Mouse (Mus musculus) CH12.LX (cell line): Measurements from ENCODE around the gene Adamts7. TPM values are rescaled to one million over a fixed set of nuclear protein-coding genes. Genes with fewer than 3 reads are reported as not detected.

Experiments used
- DNase-seq: peaks from one replicate; pipeline ENCODE4 v3.0.0-alpha.2; 2013; ENCODE audit errors: extremely low read depth
- H3K27ac ChIP-seq: 2 replicates; pipeline ENCODE4 v1.5.1; 2012; ENCODE audit warnings: low read depth, mild to moderate bottlenecking, control low read depth, moderate library complexity; ENCODE audit not compliant: insufficient read depth
- H3K27me3 ChIP-seq: replicated peaks from 2 replicates; pipeline ENCODE3; 2012; ENCODE audit warnings: inconsistent platforms
- H3K36me3 ChIP-seq, 2 experiments: replicated peaks in 1 of 2; 2 replicates each; pipeline versions ENCODE3 to v1.6.1; 2012; ENCODE audit warnings: inconsistent platforms in 1 of 2, low read length in 1 of 2, mild to moderate bottlenecking in 1 of 2, mixed read lengths in 1 of 2, moderate library complexity in 1 of 2; ENCODE audit not compliant: control insufficient read depth in 1 of 2, insufficient read depth in 1 of 2
- H3K4me1 ChIP-seq, 2 experiments: 2 replicates each; pipeline ENCODE4 v1.6.1; 2012; ENCODE audit warnings: inconsistent platforms in 1 of 2, moderate library complexity in 1 of 2; ENCODE audit not compliant: insufficient read depth in 2 of 2, control insufficient read depth in 1 of 2
- H3K4me2 ChIP-seq: 2 replicates; pipeline ENCODE4 v1.6.1; 2012; ENCODE audit warnings: low read depth, mild to moderate bottlenecking, control low read depth; ENCODE audit not compliant: poor library complexity, insufficient read depth, severe bottlenecking
- H3K4me3 ChIP-seq, 3 experiments: fragments of 150-350 bp in 1 of 3; sonication (generic) in 1 of 3; replicated peaks in 1 of 3; 2 replicates each; pipeline versions ENCODE3 to v1.5.1; 2011 to 2012; ENCODE audit warnings: low read depth in 2 of 3, low read length in 2 of 3, mild to moderate bottlenecking in 2 of 3, moderate library complexity in 2 of 3, control low read depth in 1 of 3, improper control_type of control experiment in 1 of 3, inconsistent platforms in 1 of 3, mixed read lengths in 1 of 3; ENCODE audit not compliant: poor library complexity in 1 of 3
- H3K79me2 ChIP-seq: replicated peaks from 2 replicates; pipeline ENCODE4 v1.6.1; 2012; ENCODE audit warnings: mild to moderate bottlenecking, moderate library complexity; ENCODE audit not compliant: control insufficient read depth, poor library complexity, insufficient read depth, severe bottlenecking; ENCODE audit errors: extremely low read depth
- H3K9ac ChIP-seq: 2 replicates; pipeline ENCODE4 v1.6.1; 2012; ENCODE audit warnings: low read depth, mild to moderate bottlenecking, control low read depth, moderate library complexity; ENCODE audit not compliant: insufficient read depth
- H3K9me3 ChIP-seq: replicated peaks from 2 replicates; pipeline ENCODE3; 2012; ENCODE audit warnings: low read length, inconsistent platforms, mixed read lengths
- BHLHE40 ChIP-seq: IDR thresholded peaks from 2 replicates; pipeline ENCODE4 v1.6.1; 2011; ENCODE audit warnings: mild to moderate bottlenecking, low read depth, low read length, improper control_type of control experiment
- CHD1 ChIP-seq: IDR thresholded peaks from 2 replicates; pipeline ENCODE4 v1.6.1; 2012; ENCODE audit warnings: low read depth, low read length, improper control_type of control experiment, inconsistent platforms
- CHD2 ChIP-seq: IDR thresholded peaks from 2 replicates; pipeline ENCODE4 v1.6.1; 2011; ENCODE audit warnings: low read length, improper control_type of control experiment
- CTCF ChIP-seq, 2 experiments: IDR thresholded peaks in 1 of 2; conservative IDR thresholded peaks in 1 of 2; 2 replicates each; pipeline ENCODE4 v1.5.1; 2011 to 2012; ENCODE audit warnings: low read depth in 2 of 2, low read length in 2 of 2, improper control_type of control experiment in 1 of 2, inconsistent platforms in 1 of 2, mild to moderate bottlenecking in 1 of 2, moderate library complexity in 1 of 2
- E2F4 ChIP-seq: IDR thresholded peaks from 2 replicates; pipeline ENCODE4 v1.6.1; 2011; ENCODE audit warnings: low read depth, low read length, improper control_type of control experiment; ENCODE audit not compliant: insufficient replicate concordance
- ELF1 ChIP-seq: IDR thresholded peaks from 2 replicates; pipeline ENCODE4 v1.6.1; 2014; ENCODE audit warnings: low read depth, mild to moderate bottlenecking, inconsistent platforms, low read length, improper control_type of control experiment
- EP300 ChIP-seq: IDR thresholded peaks from 2 replicates; pipeline ENCODE4 v1.6.1; 2011; ENCODE audit warnings: low read length, improper control_type of control experiment
- ETS1 ChIP-seq: conservative IDR thresholded peaks from 2 replicates; pipeline ENCODE4 v1.6.1; 2012; ENCODE audit warnings: low read depth, mild to moderate bottlenecking, inconsistent platforms, low read length, improper control_type of control experiment, moderate library complexity
- GABPA ChIP-seq: IDR thresholded peaks from 2 replicates; pipeline ENCODE4 v1.6.1; 2012; ENCODE audit warnings: low read depth, low read length, improper control_type of control experiment, inconsistent platforms; ENCODE audit not compliant: insufficient replicate concordance
- IRF4 ChIP-seq: IDR thresholded peaks from 2 replicates; pipeline ENCODE4 v1.6.1; 2014; ENCODE audit warnings: low read depth, mild to moderate bottlenecking, inconsistent platforms, low read length, improper control_type of control experiment
- JUN ChIP-seq: IDR thresholded peaks from 2 replicates; pipeline ENCODE4 v1.6.1; 2011; ENCODE audit warnings: low read depth, mild to moderate bottlenecking, low read length, improper control_type of control experiment, moderate library complexity; ENCODE audit not compliant: insufficient read depth
- JUND ChIP-seq: conservative IDR thresholded peaks from 2 replicates; pipeline ENCODE4 v1.6.1; 2011; ENCODE audit warnings: low read depth, low read length, improper control_type of control experiment
- KAT2A ChIP-seq: IDR thresholded peaks from 2 replicates; pipeline ENCODE4 v1.6.1; 2012; ENCODE audit warnings: low read length, improper control_type of control experiment, inconsistent platforms; ENCODE audit not compliant: insufficient replicate concordance
- MAFK ChIP-seq: IDR thresholded peaks from 2 replicates; pipeline ENCODE4 v1.6.1; 2011; ENCODE audit warnings: low read length, improper control_type of control experiment; ENCODE audit not compliant: insufficient replicate concordance
- MAX ChIP-seq: IDR thresholded peaks from 2 replicates; pipeline ENCODE4 v1.6.1; 2011; ENCODE audit warnings: low read length, improper control_type of control experiment
- MAZ ChIP-seq: IDR thresholded peaks from 2 replicates; pipeline ENCODE4 v1.6.1; 2012; ENCODE audit warnings: low read depth, mild to moderate bottlenecking, inconsistent platforms, low read length, improper control_type of control experiment, moderate library complexity
- MEF2A ChIP-seq: IDR thresholded peaks from 2 replicates; pipeline ENCODE4 v1.6.1; 2014; ENCODE audit warnings: low read depth, mild to moderate bottlenecking, inconsistent platforms, low read length, improper control_type of control experiment, borderline replicate concordance
- MXI1 ChIP-seq: IDR thresholded peaks from 2 replicates; pipeline ENCODE4 v1.6.1; 2011; ENCODE audit warnings: mild to moderate bottlenecking, low read depth, low read length, improper control_type of control experiment
- MYC ChIP-seq: IDR thresholded peaks from 2 replicates; pipeline ENCODE4 v1.6.1; 2011; ENCODE audit warnings: low read depth, mild to moderate bottlenecking, improper control_type of control experiment, low read length
- NELFE ChIP-seq: IDR thresholded peaks from 2 replicates; pipeline ENCODE4 v1.6.1; 2011; ENCODE audit warnings: low read depth, low read length, improper control_type of control experiment
- NRF1 ChIP-seq: IDR thresholded peaks from 2 replicates; pipeline ENCODE4 v1.6.1; 2014; ENCODE audit warnings: low read depth, mild to moderate bottlenecking, inconsistent platforms, low read length, improper control_type of control experiment, moderate library complexity
- POLR2A ChIP-seq: IDR thresholded peaks from 2 replicates; pipeline ENCODE4 v1.6.1; 2011; ENCODE audit warnings: low read depth, mild to moderate bottlenecking, improper control_type of control experiment, low read length
- POLR2AphosphoS2 ChIP-seq: IDR thresholded peaks from 2 replicates; pipeline ENCODE4 v1.6.1; 2011; ENCODE audit warnings: low read depth, low read length, improper control_type of control experiment
- RAD21 ChIP-seq: IDR thresholded peaks from 2 replicates; pipeline ENCODE4 v1.6.1; 2011; ENCODE audit warnings: low read depth, mild to moderate bottlenecking, low read length, improper control_type of control experiment, moderate library complexity
- RCOR1 ChIP-seq: conservative IDR thresholded peaks from 2 replicates; pipeline ENCODE4 v1.6.1; 2012; ENCODE audit warnings: low read depth, mild to moderate bottlenecking, inconsistent platforms, low read length, improper control_type of control experiment
- SIN3A ChIP-seq: IDR thresholded peaks from 2 replicates; pipeline ENCODE4 v1.6.1; 2012; ENCODE audit warnings: low read length, improper control_type of control experiment, inconsistent platforms
- SMC3 ChIP-seq: IDR thresholded peaks from 2 replicates; pipeline ENCODE4 v1.6.1; 2011; ENCODE audit warnings: low read depth, low read length, improper control_type of control experiment
- TBP ChIP-seq: conservative IDR thresholded peaks from 2 replicates; pipeline ENCODE4 v1.6.1; 2011; ENCODE audit warnings: low read depth, low read length, improper control_type of control experiment
- UBTF ChIP-seq: IDR thresholded peaks from 2 replicates; pipeline ENCODE4 v1.6.1; 2012; ENCODE audit warnings: low read depth, mild to moderate bottlenecking, inconsistent platforms, low read length, improper control_type of control experiment, moderate library complexity
- USF2 ChIP-seq: conservative IDR thresholded peaks from 2 replicates; pipeline ENCODE4 v1.6.1; 2011; ENCODE audit warnings: low read depth, low read length, improper control_type of control experiment
- ZC3H11A ChIP-seq: IDR thresholded peaks from 2 replicates; pipeline ENCODE4 v1.6.1; 2012; ENCODE audit warnings: low read depth, mild to moderate bottlenecking, inconsistent platforms, low read length, improper control_type of control experiment
- ZKSCAN1 ChIP-seq: IDR thresholded peaks from 2 replicates; pipeline ENCODE4 v1.6.1; 2012; ENCODE audit warnings: low read depth, inconsistent platforms, low read length, improper control_type of control experiment, borderline replicate concordance
- ZNF384 ChIP-seq: IDR thresholded peaks from 2 replicates; pipeline ENCODE4 v1.6.1; 2012; ENCODE audit warnings: low read depth, low read length, improper control_type of control experiment, inconsistent platforms
- dilution Hi-C: fragments of 300-500 bp; cut with MboI; formaldehyde crosslinking; loops from 2 replicates; pipeline ENCODE4 v1.14.3; 2020; ENCODE audit warnings: low sequenced_read_pairs; ENCODE audit not compliant: extremely low pct_unique_long_range_greater_than_20kb, extremely low pct_ligation_motif_present
- in situ Hi-C: fragments of 300-500 bp; cut with MboI; formaldehyde crosslinking; loops from 3 replicates; pipeline ENCODE4 v1.14.3; 2019; ENCODE audit warnings: low sequenced_read_pairs, low pct_ligation_motif_present, low pct_unique_long_range_greater_than_20kb, mixed read lengths
- polyA plus RNA-seq: library from polyadenylated mRNA; unstranded; fragments of >175 nt; gene quantifications from 2 replicates; pipeline ENCODE4 v1.2.1, GENCODE M21; 2012; ENCODE audit warnings: low read depth; ENCODE audit not compliant: insufficient read length
- total RNA-seq, 2 experiments: library from RNA; depleted of rRNA; stranded (reverse); fragments of 300-350 nt in 1 of 2; fragments of >200 nt in 1 of 2; gene quantifications; 2 replicates each; pipeline ENCODE4 v1.2.3; 2012 to 2014

Adamts7 gene
- total and polyA plus RNA-seq, 3 experiments, result 4.7 to 15.7 (median 9.2) TPM

GRCm38 (mm10) chr9:90179409-90179808, 16.5 kb downstream of the Adamts7 start (continued):
- TF ChIP-seq MYC (0 out of 2 replicates have a peak, but pooled peaks have one; percentile 40), MXI1 (no peak), IRF4 (peak; percentile 95), SMC3 (no peak), RAD21 (no peak), UBTF (no peak), JUND (no peak), TBP (no peak), MAFK (peak; percentile 75), CTCF (conservative IDR thresholded peaks at IDR 0.05 in 1 of 2, IDR thresholded peaks at IDR 0.05 in 1 of 2; ENCODE audit: low read depth in 2 of 2, low read length in 2 of 2) (no peak), ZNF384 (no peak), CHD2 (peak; percentile 83; the same call in 1 of the 2 replicates), JUN (0 out of 2 replicates have a peak, but pooled peaks have one; percentile 8), BHLHE40 (peak; percentile 82), MEF2A (peak; percentile 81), CHD1 (no peak), ZC3H11A (no peak), USF2 (no peak), E2F4 (no peak), MAX (peak; percentile 74), NRF1 (no peak)

GRCm38 (mm10) chr9:90181656-90182388, 19.0 kb downstream of the Adamts7 start:
- Histone ChIP-seq H3K36me3 (peaks cover 12 to 75% of the 10 kb centered on the region in 2 experiments), H3K27ac (peak overlapping the region; percentile 74), H3K9ac (no peak overlapping the region; the same call in 1 of the 2 replicates), H3K79me2 (no peaks in the 10 kb centered on the region), H3K4me2 (peak overlapping the region; percentile 18; the same call in 1 of the 2 replicates), H3K4me1 (peaks cover 65 to 92% of the 10 kb centered on the region in 2 experiments), H3K27me3 (no peaks in the 10 kb centered on the region), H3K4me3 (no peak overlapping the region), H3K9me3 (no peaks in the 10 kb centered on the region)
- dilution Hi-C loops, result no loop called here
- DNase-seq, result peak; percentile 93
- in situ Hi-C loops, result no loop called here
- TF ChIP-seq SIN3A (peak; percentile 58; the same call in 1 of the 2 replicates), KAT2A (no peak), POLR2AphosphoS2 (no peak), NELFE (no peak), GABPA (no peak), MAFK (peak; percentile 39), ZKSCAN1 (no peak), RAD21 (peak; percentile 1), JUND (peak; percentile 39), CTCF (conservative IDR thresholded peaks at IDR 0.05 in 1 of 2, IDR thresholded peaks at IDR 0.05 in 1 of 2; ENCODE audit: low read depth in 2 of 2, low read length in 2 of 2) (no peak), MXI1 (no peak), E2F4 (no peak), ETS1 (peak; percentile 85), RCOR1 (peak; percentile 69), POLR2A (no peak), EP300 (peak; percentile 88), ZNF384 (no peak), CHD1 (no peak), SMC3 (peak; percentile 9; the same call in 1 of the 2 replicates), BHLHE40 (peak; percentile 53), ZC3H11A (no peak), TBP (no peak), ELF1 (peak; percentile 26; the same call in 1 of the 2 replicates), MAZ (peak; percentile 66), USF2 (no peak)
